Mouse (Mus musculus) olfactory bulb, adult 2 months (tissue): ENCODE results near the gene Ugt1a1.

Source experiments
- CTCF ChIP-seq: fragments of 200-500 bp; IDR thresholded peaks from 2 replicates; pipeline ENCODE4 v1.5.1; 2012; ENCODE audit warnings: low read depth, mild to moderate bottlenecking, low read length, moderate library complexity; ENCODE audit not compliant: insufficient read depth
- POLR2A ChIP-seq: fragments of 200-500 bp; IDR thresholded peaks from 2 replicates; pipeline ENCODE4 v1.6.1; 2012; ENCODE audit warnings: mild to moderate bottlenecking, low read depth, low read length, moderate library complexity; ENCODE audit not compliant: insufficient read depth

GRCm38 (mm10) chr1:88233421-88234247, 21.9 kb downstream of the Ugt1a1 start:
- no peak for TF ChIP-seq CTCF
- no peak for TF ChIP-seq POLR2A
